12 mouse cellular contexts compared by ENCODE assay signal in the genomic region with DNA sequence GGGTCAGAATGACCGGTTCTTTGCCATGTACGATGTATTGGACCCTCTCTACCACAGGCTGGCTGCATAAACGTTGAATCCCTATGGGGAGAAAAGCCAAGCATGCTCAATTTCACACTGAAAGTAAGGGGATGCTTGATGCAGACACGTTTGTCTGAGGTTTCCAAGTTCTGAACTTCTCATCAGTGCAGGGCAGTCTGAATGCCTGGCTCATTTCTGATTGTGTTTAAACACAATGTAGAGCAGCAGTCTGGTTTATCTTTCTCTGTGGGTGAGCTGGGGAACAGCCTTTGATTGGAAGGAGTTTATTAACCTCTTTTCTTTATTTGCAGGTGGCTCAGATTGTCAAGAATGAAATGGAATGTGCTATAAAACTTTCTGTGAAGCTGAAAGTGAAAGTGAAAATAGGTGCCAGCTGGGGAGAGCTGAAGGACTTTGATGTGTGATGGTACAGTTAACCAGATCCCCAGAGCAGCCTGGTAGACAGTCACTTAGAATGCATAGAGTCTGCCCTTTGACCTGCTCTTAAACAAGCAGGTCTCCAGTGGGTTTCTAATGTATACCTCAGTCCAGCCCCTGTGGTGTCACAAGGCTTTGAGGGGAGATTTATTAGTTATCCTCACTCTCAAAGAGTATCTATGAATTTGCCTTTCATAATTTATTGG.
A peak's percentile ranks its signal among the peaks of the same experiment; 100 is the strongest.
DNase-seq lines count a peak whose midpoint lies in the region; ATAC-seq and TF ChIP-seq lines count a peak whose summit lies in the region.
"Had no signal": no experiment of that assay in that cellular context is flagged by ENCODE, and none has a peak within 500 bp of the region (broad histone marks: within the 10 kb centered on the region; RNA-seq: fewer than 3 reads in every experiment).

No protein-coding gene starts in this region.

- WGBS in spleen, adult 2 months = 66% methylated on average over 4 of the region's 4 CpGs
- WGBS in midbrain, embryonic 16.5 days = 61% methylated on average over 4 of the region's 4 CpGs

- peak; percentile 60; the same call in 1 of the 2 replicates for ATAC-seq in midbrain, embryonic 16.5 days

- no peaks in the 10 kb centered on the region for H3K36me3 ChIP-seq in spleen, adult 2 months (ENCODE audit: control insufficient read depth, insufficient read depth, low read length)
- H3K36me3 ChIP-seq in midbrain, embryonic 16.5 days (ENCODE audit: control insufficient read depth, insufficient read depth, low read length) = no peaks in the 10 kb centered on the region

- DNase-seq in embryo, embryonic 10.5 days (ENCODE audit: low spot score) = peak; percentile 14
- DNase-seq in embryo, embryonic 10 days (ENCODE audit: low spot score) = no peak
- DNase-seq in spleen, adult 2 months (ENCODE audit: low read depth in 1 of 2, low spot score in 2 of 2) = peak in 1 of 2 experiments; percentile 28
- no peak for DNase-seq in spleen, postnatal 10 days (ENCODE audit: low spot score in 2 of 2)
- DNase-seq in thymus, postnatal 4 days = peak; percentile 28
- DNase-seq in cerebellum, adult 11-12 months = no peak
- no peak for DNase-seq in gastrocnemius, postnatal 4 days (ENCODE audit: low spot score in 2 of 2)
- DNase-seq: cerebellum, postnatal 14 days had no signal

- no peak overlapping the region for H3K9ac ChIP-seq in midbrain, embryonic 16.5 days (ENCODE audit: low read depth, low read length)
- H3K9ac ChIP-seq: heart, embryonic 12.5 days; hindbrain, embryonic 15.5 days had no signal

- H3K9me3 ChIP-seq in midbrain, embryonic 16.5 days (replicated peaks; ENCODE audit: control insufficient read depth, low read length, poor library complexity, severe bottlenecking) = no peaks in the 10 kb centered on the region
- H3K9me3 ChIP-seq: heart, embryonic 12.5 days; hindbrain, embryonic 15.5 days had no signal

- no peak for TF ChIP-seq CTCF in spleen, adult 2 months (IDR thresholded peaks at IDR 0.05; ENCODE audit: extremely low read depth, insufficient read depth, insufficient read length, insufficient replicate concordance)

- no peak overlapping the region for H3K4me3 ChIP-seq in spleen, adult 2 months (ENCODE audit: extremely low read depth, insufficient read depth, insufficient read length)
- no peak overlapping the region for H3K4me3 ChIP-seq in midbrain, embryonic 16.5 days (ENCODE audit: low read depth, low read length)
- H3K4me3 ChIP-seq: heart, embryonic 12.5 days; hindbrain, embryonic 15.5 days had no signal

- H3K4me2 ChIP-seq in midbrain, embryonic 16.5 days (ENCODE audit: low read length) = no peak overlapping the region
- H3K4me2 ChIP-seq: heart, embryonic 12.5 days; hindbrain, embryonic 15.5 days had no signal

- H3K27me3 ChIP-seq in spleen, adult 2 months (ENCODE audit: control insufficient read depth, insufficient read depth, low read length) = no peaks in the 10 kb centered on the region
- no peaks in the 10 kb centered on the region for H3K27me3 ChIP-seq in midbrain, embryonic 16.5 days (ENCODE audit: control insufficient read depth, insufficient read depth, low read depth, low read length)
- H3K27me3 ChIP-seq: heart, embryonic 12.5 days; hindbrain, embryonic 15.5 days had no signal

- H3K27ac ChIP-seq in spleen, adult 2 months (ENCODE audit: insufficient read depth, low read length) = peak overlapping the region; percentile 67
- no peak overlapping the region for H3K27ac ChIP-seq in midbrain, embryonic 16.5 days (ENCODE audit: low read length)
- H3K27ac ChIP-seq: hindbrain, embryonic 15.5 days; kidney, postnatal 0 days had no signal

- no peak for TF ChIP-seq POLR2A in spleen, adult 2 months (IDR thresholded peaks at IDR 0.05; ENCODE audit: low read depth, low read length)

- peaks cover 3% of the 10 kb centered on the region; the same call in 1 of the 2 replicates for H3K4me1 ChIP-seq in spleen, adult 2 months (ENCODE audit: control insufficient read depth, insufficient read depth, insufficient read length)
- no peaks in the 10 kb centered on the region for H3K4me1 ChIP-seq in midbrain, embryonic 16.5 days (ENCODE audit: control insufficient read depth, insufficient read depth, low read length)
- H3K4me1 ChIP-seq: heart, embryonic 12.5 days; hindbrain, embryonic 15.5 days had no signal

Comparison
In these comparisons a context has a peak if more than half of its experiments do, and no peak if none do; other contexts are left out.
1. DNase-seq: peak in embryo, embryonic 10.5 days (single experiment) and thymus, postnatal 4 days (single experiment); none in embryo, embryonic 10 days (single experiment), spleen, postnatal 10 days (0 of 2), cerebellum, adult 11-12 months (single experiment) and gastrocnemius, postnatal 4 days (0 of 2).